Mouse (Mus musculus): ENCODE measurements around the gene Shisal2a.

Gene Shisal2a

GRCm38 (mm10) chr4:108337817-108338216 is 45.3 kb downstream of the Shisal2a start:
- no peak for DNase-seq (ENCODE audit: low read depth, low spot score)

GRCm38 (mm10) chr4:108336765-108337164 is 46.4 kb downstream of the Shisal2a start:
- DNase-seq (ENCODE audit: low read depth, low spot score), result no peak

GRCm38 (mm10) chr4:108335413-108335812 is 47.7 kb downstream of the Shisal2a start:
- DNase-seq (ENCODE audit: low read depth, low spot score), result no peak

- DNase-seq (ENCODE audit: low read depth, low spot score), result no peak
These were observed 51.1 kb downstream of the Shisal2a start for GRCm38 (mm10) chr4:108332041-108332440.

GRCm38 (mm10) chr4:108329840-108330239 is 53.3 kb downstream of the Shisal2a start:
- no peak for DNase-seq (ENCODE audit: low read depth, low spot score)

GRCm38 (mm10) chr4:108327730-108328484 is 55.2 kb downstream of the Shisal2a start, which contains the start of gene Coa7:
Gene Coa7, plus strand, starts transcription at chr4:108328140.
- DNase-seq (ENCODE audit: low read depth, low spot score), result peak; percentile 96

- peak; percentile 60 for DNase-seq (ENCODE audit: low read depth, low spot score)
These were observed 56.0 kb downstream of the Shisal2a start for GRCm38 (mm10) chr4:108327071-108327579.

- no peak for DNase-seq (ENCODE audit: low read depth, low spot score)
These were observed 59.6 kb downstream of the Shisal2a start for GRCm38 (mm10) chr4:108323588-108323987.

GRCm38 (mm10) chr4:108320627-108321380 is 62.3 kb downstream of the Shisal2a start:
- DNase-seq (ENCODE audit: low read depth, low spot score), result no peak

GRCm38 (mm10) chr4:108319747-108320146 is 63.4 kb downstream of the Shisal2a start:
- DNase-seq (ENCODE audit: low read depth, low spot score), result no peak

GRCm38 (mm10) chr4:108318649-108319615 is 64.2 kb downstream of the Shisal2a start:
- DNase-seq (ENCODE audit: low read depth, low spot score), result no peak
